Comparison of ENCODE assay signal across 15 mouse cellular contexts in genomic region chr2:119249592-119250061, GRCm38 (mm10). TPM values are rescaled to one million over a fixed set of nuclear protein-coding genes. Genes with fewer than 3 reads are reported as not detected.
DNase-seq lines count a peak whose midpoint lies in the region; ATAC-seq lines count a peak whose summit lies in the region.
"Had no signal": no experiment of that assay in that cellular context is flagged by ENCODE, and none has a peak within 500 bp of the region (broad histone marks: within the 10 kb centered on the region; RNA-seq: fewer than 3 reads in every experiment).

No protein-coding gene starts in this region.

- no peak overlapping the region for H3K27ac ChIP-seq in hindbrain, embryonic 15.5 days (replicated peaks)
- H3K27ac ChIP-seq in hindbrain, embryonic 16.5 days (ENCODE audit: low read depth, low read length) = no peak overlapping the region

- no peak overlapping the region for H3K4me3 ChIP-seq in hindbrain, embryonic 15.5 days
- no peak overlapping the region for H3K4me3 ChIP-seq in hindbrain, embryonic 16.5 days (ENCODE audit: low read length)
- H3K4me3 ChIP-seq: erythroblast, embryonic 14.5 days; megakaryocyte, embryonic 14.5 days had no signal

- no peaks in the 10 kb centered on the region for H3K9me3 ChIP-seq in hindbrain, embryonic 15.5 days
- H3K9me3 ChIP-seq in hindbrain, embryonic 16.5 days (ENCODE audit: control insufficient read depth, low read length) = no peaks in the 10 kb centered on the region
- H3K9me3 ChIP-seq: G1E; megakaryocyte, embryonic 14.5 days had no signal

- peak; percentile 34; the same call in 1 of the 2 replicates for ATAC-seq in hindbrain, embryonic 15.5 days (ENCODE audit: low FRiP score, low read depth)
- no peak for ATAC-seq in hindbrain, embryonic 16.5 days

- H3K27me3 ChIP-seq in hindbrain, embryonic 15.5 days = peaks cover 4% of the 10 kb centered on the region; the same call in 1 of the 2 replicates
- H3K27me3 ChIP-seq in hindbrain, embryonic 16.5 days (replicated peaks; ENCODE audit: control insufficient read depth, insufficient read depth, low read length) = peaks cover 4% of the 10 kb centered on the region

- DNase-seq in A20 (ENCODE audit: low read depth, low spot score) = peak; percentile 47
- DNase-seq in kidney, adult 9 months = peak; percentile 57
- peak; percentile 62 for DNase-seq in lung, postnatal 36 days
- DNase-seq in adrenal gland, adult (ENCODE audit: inconsistent age in 2 of 2, low spot score in 1 of 2) = no peak
- DNase-seq in thymus, postnatal 10 days (ENCODE audit: low spot score in 2 of 2) = no peak
- DNase-seq in cerebellum, adult 8-10 months = no peak
- DNase-seq: B cell, adult 2 months; embryo, embryonic 11 days; right cerebral cortex, postnatal 4 days had no signal

- no peaks in the 10 kb centered on the region for H3K36me3 ChIP-seq in hindbrain, embryonic 15.5 days
- H3K36me3 ChIP-seq in hindbrain, embryonic 16.5 days (ENCODE audit: control insufficient read depth, insufficient read depth, low read length) = no peaks in the 10 kb centered on the region
- H3K36me3 ChIP-seq: G1E had no signal

- H3K4me2 ChIP-seq in hindbrain, embryonic 15.5 days = no peak overlapping the region
- H3K4me2 ChIP-seq in hindbrain, embryonic 16.5 days (ENCODE audit: low read length) = no peak overlapping the region

- no peaks in the 10 kb centered on the region for H3K4me1 ChIP-seq in hindbrain, embryonic 15.5 days (replicated peaks)
- no peaks in the 10 kb centered on the region for H3K4me1 ChIP-seq in hindbrain, embryonic 16.5 days (ENCODE audit: control insufficient read depth, insufficient read depth, low read depth, low read length)

- no peak overlapping the region for H3K9ac ChIP-seq in hindbrain, embryonic 15.5 days
- no peak overlapping the region for H3K9ac ChIP-seq in hindbrain, embryonic 16.5 days (ENCODE audit: low read depth, low read length)

- WGBS in hindbrain, embryonic 15.5 days = 76% methylated on average over 4 of the region's 4 CpGs
- WGBS in hindbrain, embryonic 16.5 days = 83% methylated on average over 4 of the region's 4 CpGs

RNA-seq across cellular contexts. Expression of gene Spint1, which starts 12.5 kb away (rescaled TPM):
- 0.96 and 0.99 TPM in 2 replicates for polyA plus RNA-seq in hindbrain, embryonic 15.5 days (2015; fragmentation: Nextera tagmentation; extraction: Ambion mirVana)
- polyA plus RNA-seq in hindbrain, embryonic 16.5 days (2015; fragmentation: Nextera tagmentation; extraction: Ambion mirVana) = 0.71 and 0.79 TPM in 2 replicates
- polyA plus RNA-seq: erythroblast, embryonic 14.5 days; G1E had no signal

RNA-seq across cellular contexts. Expression of gene Ppp1r14d, which starts 19.9 kb away (rescaled TPM):
- not detected in 2 replicates for polyA plus RNA-seq in hindbrain, embryonic 15.5 days (2015; fragmentation: Nextera tagmentation; extraction: Ambion mirVana)
- polyA plus RNA-seq in hindbrain, embryonic 16.5 days (2015; fragmentation: Nextera tagmentation; extraction: Ambion mirVana) = not detected in 2 replicates
- polyA plus RNA-seq: erythroblast, embryonic 14.5 days; G1E had no signal

RNA-seq across cellular contexts. Expression of gene Rhov, which starts 21.4 kb away (rescaled TPM):
- 44.2 and 45.5 TPM in 2 replicates for polyA plus RNA-seq in hindbrain, embryonic 15.5 days (2015; fragmentation: Nextera tagmentation; extraction: Ambion mirVana)
- polyA plus RNA-seq in hindbrain, embryonic 16.5 days (2015; fragmentation: Nextera tagmentation; extraction: Ambion mirVana) = 48.2 and 56.9 TPM in 2 replicates
- polyA plus RNA-seq: erythroblast, embryonic 14.5 days; G1E; liver, adult 2 months had no signal

RNA-seq across cellular contexts. Expression of gene Vps18, which starts 38.9 kb away (rescaled TPM):
- 27.3 and 30.2 TPM in 2 replicates for polyA plus RNA-seq in hindbrain, embryonic 15.5 days (2015; fragmentation: Nextera tagmentation; extraction: Ambion mirVana)
- polyA plus RNA-seq in hindbrain, embryonic 16.5 days (2015; fragmentation: Nextera tagmentation; extraction: Ambion mirVana) = 28.2 and 30.4 TPM in 2 replicates

RNA-seq across cellular contexts. Expression of gene Dnajc17, which starts 41.0 kb away (rescaled TPM):
- 22.6 and 24.8 TPM in 2 replicates for polyA plus RNA-seq in hindbrain, embryonic 15.5 days (2015; fragmentation: Nextera tagmentation; extraction: Ambion mirVana)
- polyA plus RNA-seq in hindbrain, embryonic 16.5 days (2015; fragmentation: Nextera tagmentation; extraction: Ambion mirVana) = 23.3 and 23.6 TPM in 2 replicates

Comparison
In these comparisons a context has a peak if more than half of its experiments do, and no peak if none do; other contexts are left out.
1. DNase-seq: peak in A20 (single experiment), kidney, adult 9 months (single experiment) and lung, postnatal 36 days (single experiment); none in adrenal gland, adult (0 of 2), thymus, postnatal 10 days (0 of 2) and cerebellum, adult 8-10 months (single experiment).